Mouse (Mus musculus) liver, embryonic 14.5 days (tissue): ENCODE measurements at regions not wholly inside any gene's neighbourhood (a gene's known extent, or its start where the extent isn't known, plus 50 kb on each side); places are given as distances from the start of the nearest gene placed in this dataset.

Experiments
- CTCF ChIP-seq: IDR thresholded peaks from 2 replicates; pipeline ENCODE4 v1.5.1; 2016; ENCODE audit warnings: antibody characterized with exemption, low read depth, control low read depth
- EP300 ChIP-seq: IDR thresholded peaks from 2 replicates; pipeline ENCODE4 v1.6.1; 2016; ENCODE audit warnings: antibody characterized with exemption, low read depth

DNA sequence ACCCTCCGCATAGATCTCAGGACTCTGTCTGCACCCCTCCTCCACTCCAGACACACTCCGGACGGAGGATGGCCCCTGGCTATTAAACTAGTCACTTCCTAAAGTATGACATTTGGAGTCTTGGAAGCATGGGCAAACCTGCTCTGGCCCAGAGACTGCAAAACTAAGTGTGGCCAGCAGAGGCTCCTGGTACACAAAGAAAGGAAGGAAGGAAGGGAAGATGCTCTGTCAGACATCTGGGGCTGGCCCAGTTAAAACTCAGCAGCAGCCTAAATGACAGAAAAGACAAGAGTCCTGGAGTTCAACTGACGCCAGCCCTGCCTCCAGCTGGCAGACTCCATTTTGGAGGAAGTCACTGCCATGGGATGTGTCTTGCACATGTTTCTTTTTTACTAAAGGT is 137.3 kb upstream of the Azi2 start:
- peak; percentile 36 for TF ChIP-seq CTCF
- no peak for TF ChIP-seq EP300
